Mouse (Mus musculus) myocyte (in vitro differentiated cells): ENCODE measurements at regions not wholly inside any gene's neighbourhood (a gene's known extent, or its start where the extent isn't known, plus 50 kb on each side); places are given as distances from the start of the nearest gene placed in this dataset.

Source experiments
- H3K27me3 ChIP-seq: one replicate; pipeline ENCODE4 v1.6.1; 2011; ENCODE audit not compliant: control insufficient read depth, insufficient read depth, insufficient read length
- H3K36me3 ChIP-seq: one replicate; pipeline ENCODE4 v1.6.1; 2011; ENCODE audit not compliant: control insufficient read depth, insufficient read depth
- H3K4me2 ChIP-seq: one replicate; pipeline ENCODE4 v1.6.1; 2011; ENCODE audit warnings: low read depth, control low read depth
- H3K4me3 ChIP-seq: one replicate; pipeline ENCODE4 v1.5.1; 2011; ENCODE audit warnings: mild to moderate bottlenecking, control low read depth, moderate library complexity
- H3K79me2 ChIP-seq: one replicate; pipeline ENCODE4 v1.6.1; 2011; ENCODE audit not compliant: control insufficient read depth, insufficient read depth
- H3ac ChIP-seq: one replicate; pipeline ENCODE4 v1.6.1; 2011; ENCODE audit not compliant: control insufficient read depth, insufficient read length
- CEBPB ChIP-seq: IDR thresholded peaks from 2 replicates; pipeline ENCODE4 v1.6.1; 2011; ENCODE audit warnings: mild to moderate bottlenecking, moderate library complexity; ENCODE audit not compliant: poor library complexity, insufficient read depth, severe bottlenecking
- E2F4 ChIP-seq: IDR thresholded peaks from one replicate; pipeline ENCODE4 v1.6.1; 2011; ENCODE audit warnings: mild to moderate bottlenecking, control low read depth, moderate library complexity; ENCODE audit not compliant: insufficient read depth
- MAX ChIP-seq: IDR thresholded peaks from one replicate; pipeline ENCODE4 v1.6.1; 2011; ENCODE audit warnings: low read depth, mild to moderate bottlenecking, control low read depth
- MYOD1 ChIP-seq, 3 experiments: IDR thresholded peaks; one replicate each; pipeline ENCODE4 v1.6.1; 2011; ENCODE audit warnings: control low read depth in 2 of 3, low read depth in 2 of 3, mild to moderate bottlenecking in 2 of 3, moderate library complexity in 1 of 3; ENCODE audit not compliant: insufficient read length in 2 of 3, control insufficient read depth in 1 of 3
- MYOG ChIP-seq, 3 experiments: IDR thresholded peaks; one replicate each; pipeline ENCODE4 v1.6.1; 2011; ENCODE audit warnings: control low read depth in 2 of 3, low read depth in 2 of 3, mild to moderate bottlenecking in 2 of 3; ENCODE audit not compliant: insufficient read length in 2 of 3, control insufficient read depth in 1 of 3, insufficient read depth in 1 of 3
- POLR2A ChIP-seq: IDR thresholded peaks from one replicate; pipeline ENCODE4 v1.6.1; 2011; ENCODE audit warnings: low read depth, mild to moderate bottlenecking, control low read depth, moderate library complexity; ENCODE audit not compliant: insufficient read length
- POLR2AphosphoS2 ChIP-seq: IDR thresholded peaks from one replicate; pipeline ENCODE4 v1.6.1; 2011; ENCODE audit warnings: low read depth, control low read depth; ENCODE audit not compliant: insufficient read length
- REST ChIP-seq: IDR thresholded peaks from one replicate; pipeline ENCODE4 v1.6.1; 2011; ENCODE audit warnings: mild to moderate bottlenecking, control low read depth, moderate library complexity; ENCODE audit not compliant: insufficient read depth, insufficient read length
- SRF ChIP-seq: IDR thresholded peaks from one replicate; pipeline ENCODE4 v1.6.1; 2011; ENCODE audit warnings: low read depth; ENCODE audit not compliant: control insufficient read depth, insufficient read length
- TCF12 ChIP-seq: IDR thresholded peaks from one replicate; pipeline ENCODE4 v1.6.1; 2011; ENCODE audit warnings: mild to moderate bottlenecking, control low read depth; ENCODE audit not compliant: poor library complexity, insufficient read depth, severe bottlenecking
- TCF3 ChIP-seq: IDR thresholded peaks from one replicate; pipeline ENCODE4 v1.6.1; 2011; ENCODE audit warnings: low read depth, control low read depth; ENCODE audit not compliant: insufficient read length
- USF1 ChIP-seq: IDR thresholded peaks from one replicate; pipeline ENCODE4 v1.6.1; 2011; ENCODE audit warnings: low read depth, mild to moderate bottlenecking, control low read depth, moderate library complexity

GRCm38 (mm10) chr10:118787280-118787690 is 82.7 kb downstream of the Dyrk2 start:
- Histone ChIP-seq H3K4me2 (no peak overlapping the region), H3ac (no peak overlapping the region), H3K27me3 (no peaks in the 10 kb centered on the region), H3K36me3 (no peaks in the 10 kb centered on the region), H3K4me3 (no peak overlapping the region), H3K79me2 (no peaks in the 10 kb centered on the region)
- TF ChIP-seq E2F4 (no peak), USF1 (no peak), CEBPB (no peak), POLR2AphosphoS2 (no peak), MYOD1 (IDR thresholded peaks at IDR 0.05; ENCODE audit: control insufficient read depth in 1 of 3, insufficient read length in 2 of 3, low read depth in 2 of 3) (no peak), REST (no peak), MYOG (IDR thresholded peaks at IDR 0.05; ENCODE audit: control insufficient read depth in 1 of 3, insufficient read depth in 1 of 3, insufficient read length in 2 of 3, low read depth in 2 of 3) (no peak), TCF12 (no peak), SRF (no peak)

DNA sequence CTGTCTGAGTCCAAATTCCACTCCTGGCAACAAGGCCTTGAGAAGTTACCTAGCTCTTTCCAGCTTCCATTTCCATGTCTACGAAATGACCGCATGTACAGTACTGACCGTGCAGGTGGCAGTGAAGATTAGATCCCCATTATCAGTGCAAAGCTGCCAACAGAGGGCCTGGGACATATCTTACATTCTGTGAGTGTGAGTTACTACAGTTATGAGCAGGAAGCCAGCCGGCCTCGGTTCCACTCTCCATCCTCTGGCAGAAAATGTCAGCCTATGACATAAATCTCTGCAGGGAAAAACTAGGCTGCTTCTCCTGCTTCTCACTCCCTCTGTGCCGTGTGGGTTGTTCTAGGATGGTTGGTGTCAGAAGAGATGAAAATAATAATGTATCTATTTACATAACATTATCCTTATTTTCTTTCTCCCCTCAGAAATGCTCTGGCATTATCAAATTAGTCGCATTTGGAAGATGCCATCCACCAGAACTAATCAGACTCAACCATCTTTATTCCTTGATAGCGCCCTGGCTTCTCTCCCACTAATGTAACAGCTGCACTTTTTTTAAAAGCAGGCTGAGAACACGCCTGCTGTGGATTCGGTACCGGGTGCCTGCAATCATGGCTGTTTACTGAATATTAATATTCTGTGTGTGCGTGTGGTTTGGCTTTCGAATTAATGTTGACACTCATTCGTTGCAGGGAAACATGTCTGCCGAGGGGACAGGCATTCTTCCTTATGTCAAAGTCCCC is 77.5 kb downstream of the Dyrk2 start:
- TF ChIP-seq CEBPB (no peak), POLR2A (no peak), TCF3 (no peak), SRF (no peak), USF1 (no peak), TCF12 (no peak), MYOD1 (IDR thresholded peaks at IDR 0.05; ENCODE audit: control insufficient read depth in 1 of 3, insufficient read length in 2 of 3, low read depth in 2 of 3) (no peak), MAX (no peak), POLR2AphosphoS2 (no peak), E2F4 (no peak), MYOG (IDR thresholded peaks at IDR 0.05; ENCODE audit: control insufficient read depth in 1 of 3, insufficient read depth in 1 of 3, insufficient read length in 2 of 3, low read depth in 2 of 3) (no peak)
- H3ac ChIP-seq: no peak overlapping the region
- no peaks in the 10 kb centered on the region for H3K79me2 ChIP-seq
- no peaks in the 10 kb centered on the region for H3K36me3 ChIP-seq
- no peak overlapping the region for H3K4me3 ChIP-seq
- no peak overlapping the region for H3K4me2 ChIP-seq
- H3K27me3 ChIP-seq: no peaks in the 10 kb centered on the region

DNA sequence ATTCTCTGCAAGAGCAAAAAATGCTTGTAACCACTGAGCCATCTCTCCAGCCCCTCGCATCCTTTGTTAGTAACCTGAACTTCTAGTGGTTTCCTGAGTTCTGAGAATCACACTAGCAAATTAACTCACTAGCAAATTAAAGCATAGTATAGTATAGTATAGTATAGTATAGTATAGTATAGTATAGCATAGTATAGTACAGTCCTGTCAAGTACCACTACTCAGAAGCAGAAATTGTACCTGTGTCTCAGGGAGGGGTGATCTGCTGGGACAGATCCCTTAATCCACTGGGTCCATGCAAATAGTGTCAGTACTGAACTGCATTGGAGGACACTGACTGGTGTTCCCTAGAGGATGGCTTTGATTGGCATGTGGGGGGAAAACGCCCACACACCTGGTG is 76.2 kb downstream of the Dyrk2 start:
- no peaks in the 10 kb centered on the region for H3K27me3 ChIP-seq
- no peaks in the 10 kb centered on the region for H3K36me3 ChIP-seq
- no peaks in the 10 kb centered on the region for H3K79me2 ChIP-seq
- no peak overlapping the region for H3K4me2 ChIP-seq
- TF ChIP-seq POLR2A (no peak), REST (no peak), TCF3 (no peak), E2F4 (no peak), MYOG (IDR thresholded peaks at IDR 0.05; ENCODE audit: control insufficient read depth in 1 of 3, insufficient read depth in 1 of 3, insufficient read length in 2 of 3, low read depth in 2 of 3) (no peak), MYOD1 (IDR thresholded peaks at IDR 0.05; ENCODE audit: control insufficient read depth in 1 of 3, insufficient read length in 2 of 3, low read depth in 2 of 3) (no peak), MAX (no peak), CEBPB (no peak), USF1 (no peak)
- no peak overlapping the region for H3K4me3 ChIP-seq
- H3ac ChIP-seq: no peak overlapping the region

DNA sequence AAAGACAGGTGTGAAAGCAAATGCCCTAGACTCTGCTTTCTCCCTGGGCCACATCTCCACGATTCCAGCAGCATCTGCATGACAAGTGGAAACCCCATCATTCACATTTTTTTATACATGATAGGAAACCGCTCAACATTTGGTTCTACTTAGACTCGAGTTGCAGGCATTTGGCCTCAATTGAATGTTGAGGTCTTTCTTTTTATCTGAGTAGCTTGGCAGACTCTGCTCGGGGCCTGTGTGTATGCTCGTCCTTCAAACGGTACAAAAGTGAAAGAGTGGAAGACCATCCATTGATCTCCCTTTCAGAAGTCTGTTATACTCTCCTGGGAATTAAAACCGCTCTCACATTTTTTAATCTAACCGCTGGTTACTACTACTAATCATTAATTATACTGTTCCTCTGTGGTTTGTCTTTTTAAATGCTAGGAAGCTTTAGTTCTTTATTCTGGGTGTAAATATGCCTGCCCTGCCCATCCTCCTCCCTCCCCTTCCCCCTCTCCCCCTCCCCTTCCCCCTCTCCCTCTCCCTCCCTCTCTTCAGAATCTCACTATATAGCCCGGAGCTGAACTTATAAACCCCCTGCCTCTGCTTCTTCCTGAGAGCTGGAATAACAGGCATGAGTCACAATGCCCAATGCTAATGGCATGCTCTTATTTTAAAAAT is 75.5 kb downstream of the Dyrk2 start:
- no peak overlapping the region for H3K4me3 ChIP-seq
- TF ChIP-seq SRF (no peak), MYOG (IDR thresholded peaks at IDR 0.05; ENCODE audit: control insufficient read depth in 1 of 3, insufficient read depth in 1 of 3, insufficient read length in 2 of 3, low read depth in 2 of 3) (no peak), CEBPB (no peak), TCF12 (no peak), POLR2AphosphoS2 (no peak), REST (no peak), TCF3 (no peak), POLR2A (no peak), USF1 (no peak), E2F4 (no peak), MAX (no peak), MYOD1 (IDR thresholded peaks at IDR 0.05; ENCODE audit: control insufficient read depth in 1 of 3, insufficient read length in 2 of 3, low read depth in 2 of 3) (no peak)
- H3K36me3 ChIP-seq: no peaks in the 10 kb centered on the region
- H3K27me3 ChIP-seq: no peaks in the 10 kb centered on the region
- H3K4me2 ChIP-seq: no peak overlapping the region
- no peaks in the 10 kb centered on the region for H3K79me2 ChIP-seq
- H3ac ChIP-seq: no peak overlapping the region
